Mouse (Mus musculus) layer of hippocampus, adult 6 months (tissue): Measurements from ENCODE around the gene Fam234b. TPM values are rescaled to one million over a fixed set of nuclear protein-coding genes. Genes with fewer than 3 reads are reported as not detected.

ENCODE experiments used
- long read RNA-seq, 2 experiments: library from polyadenylated mRNA; unstranded; transcript quantifications; one replicate each; pipeline ENCODE4 v2.0.0; 2019 to 2020
- polyA plus RNA-seq: library from polyadenylated mRNA; unstranded; fragments of <200 nt; fragmentation: Nextera tagmentation; gene quantifications from 2 replicates; pipeline ENCODE4 v1.2.3, GENCODE M21; 2021

The Fam234b gene
- polyA plus RNA-seq: 89.5 and 93.7 TPM in 2 replicates
- long read RNA-seq, experiment 1, full-length matches to known transcripts: 58 of 128 reads
- long read RNA-seq, experiment 1, partial matches to known transcripts: 62 of 128 reads
- long read RNA-seq, experiment 1, other reads (novel, unspliced or antisense): 8 of 128 reads
- long read RNA-seq, experiment 2, full-length matches to known transcripts: 486 of 630 reads
- long read RNA-seq, experiment 2, partial matches to known transcripts: 29 of 630 reads
- long read RNA-seq, experiment 2, other reads (novel, unspliced or antisense): 115 of 630 reads

DNA sequence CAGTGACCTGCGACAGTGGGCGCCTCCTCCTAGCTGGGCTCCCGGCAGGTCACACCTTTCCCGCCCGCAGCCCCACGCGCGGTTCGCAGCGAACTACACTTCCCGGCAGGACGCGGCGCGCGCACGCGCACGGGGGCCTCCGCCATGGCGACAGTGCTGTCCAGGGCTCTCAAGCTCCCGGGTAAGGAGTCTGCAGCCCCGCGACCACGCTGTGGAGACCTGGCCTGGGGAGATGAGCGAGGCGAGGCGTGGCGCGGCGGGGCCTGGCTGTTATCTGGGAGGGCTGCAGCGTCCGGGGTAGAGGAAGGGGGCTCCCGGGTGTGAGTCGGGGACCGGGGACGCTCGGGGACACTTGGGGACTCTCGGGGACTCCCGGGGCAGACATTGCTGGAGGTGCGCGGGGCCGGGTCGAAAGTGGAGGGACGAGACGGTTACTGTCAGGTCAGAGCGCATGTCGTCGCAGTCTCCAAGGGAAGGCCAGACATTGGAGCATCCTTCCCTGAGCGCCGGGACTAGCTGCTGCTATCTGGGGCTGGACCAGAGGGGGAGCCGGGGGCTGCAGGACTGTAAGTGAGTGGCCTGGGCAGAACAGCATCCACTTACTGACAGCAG is at the start of gene Fam234b, which contains the start of gene Hebp1:
Fam234b (plus strand) TSS at position 57 of the 612 bp plus-strand sequence.
Hebp1 (minus strand) TSS at position 102 of the 612 bp plus-strand sequence.

GRCm38 (mm10) chr6:135254153-135254552 is 56.4 kb downstream of the Fam234b start, which contains the start of gene Gsg1:
Gsg1 (minus strand) TSS chr6:135254351.

Other genes starting within 250 kb of the Fam234b start
- 1.4 and 1.7 TPM in 2 replicates for gene Apold1, start 216.3 kb upstream of the Fam234b start, polyA plus RNA-seq
- gene Ddx47, start 186.4 kb upstream of the Fam234b start, polyA plus RNA-seq: 30.0 and 30.7 TPM in 2 replicates
- gene Gprc5a, start 132.3 kb upstream of the Fam234b start, polyA plus RNA-seq: 0.06 and 0.13 TPM in 2 replicates
- 0.18 TPM in 2 replicates for gene Gprc5d, start 79.7 kb upstream of the Fam234b start, polyA plus RNA-seq
- 50.7 and 54.6 TPM in 2 replicates for gene Hebp1, start within 50 bp of the Fam234b start, polyA plus RNA-seq
- gene Gsg1, start 56.4 kb downstream of the Fam234b start, polyA plus RNA-seq: 0.77 and 0.79 TPM in 2 replicates
- gene Pbp2, start 112.4 kb downstream of the Fam234b start, polyA plus RNA-seq: not detected in 2 replicates
- 0.19 and 0.29 TPM in 2 replicates for gene Emp1, start 164.6 kb downstream of the Fam234b start, polyA plus RNA-seq